In genomic region chr10:100018493-100018892, GRCm38 (mm10) we compare ENCODE assay signal across 11 mouse cellular contexts. TPM values are rescaled to one million over a fixed set of nuclear protein-coding genes. Genes with fewer than 3 reads are reported as not detected.
DNase-seq lines count a peak whose midpoint lies in the region; ATAC-seq and TF ChIP-seq lines count a peak whose summit lies in the region.
"Had no signal": no experiment of that assay in that cellular context is flagged by ENCODE, and none has a peak within 500 bp of the region (broad histone marks: within the 10 kb centered on the region; RNA-seq: fewer than 3 reads in every experiment).

No protein-coding gene starts in this region.

- no peak overlapping the region for H3K27ac ChIP-seq in heart, embryonic 12.5 days (ENCODE audit: poor library complexity, severe bottlenecking)
- no peak overlapping the region for H3K27ac ChIP-seq in heart, embryonic 11.5 days (ENCODE audit: low read depth, low read length)
- no peak overlapping the region for H3K27ac ChIP-seq in liver, embryonic 12.5 days
- no peak overlapping the region for H3K27ac ChIP-seq in liver, postnatal 0 days (ENCODE audit: low read depth)
- no peak overlapping the region for H3K27ac ChIP-seq in forebrain, embryonic 13.5 days
- no peak overlapping the region for H3K27ac ChIP-seq in midbrain, postnatal 0 days (ENCODE audit: low read depth, low read length)

- no peak overlapping the region for H3K4me3 ChIP-seq in heart, embryonic 12.5 days
- no peak overlapping the region for H3K4me3 ChIP-seq in heart, embryonic 11.5 days (ENCODE audit: low read depth, low read length)
- H3K4me3 ChIP-seq in liver, embryonic 12.5 days, result no peak overlapping the region
- no peak overlapping the region for H3K4me3 ChIP-seq in liver, postnatal 0 days (ENCODE audit: low read depth, low read length)
- peak overlapping the region; percentile 72 for H3K4me3 ChIP-seq in forebrain, embryonic 13.5 days
- H3K4me3 ChIP-seq in midbrain, postnatal 0 days (ENCODE audit: low read depth, low read length), result peak overlapping the region; percentile 64; the same call in 1 of the 2 replicates

- no peak for DNase-seq in liver, postnatal 0 days
- DNase-seq in midbrain, postnatal 0 days (ENCODE audit: low spot score), result peak; percentile 28
- no peak for DNase-seq in testis, postnatal 10 days (ENCODE audit: low spot score)
- no peak for DNase-seq in yolk sac, embryonic 10.5 days (ENCODE audit: low spot score)
- DNase-seq: cerebellum, adult 11-12 months; kidney, adult 2 months had no signal

- no peak for TF ChIP-seq EP300 in liver, postnatal 0 days (IDR thresholded peaks at IDR 0.05; ENCODE audit: low read depth)

- 30% methylated on average over 5 of the region's 5 CpGs for WGBS in heart, embryonic 12.5 days
- WGBS in heart, embryonic 11.5 days (ENCODE audit: insufficient replicate concordance), result 21% methylated on average over 5 of the region's 5 CpGs
- WGBS in liver, embryonic 12.5 days (ENCODE audit: insufficient replicate concordance), result 33% methylated on average over 5 of the region's 5 CpGs
- 21% methylated on average over 5 of the region's 5 CpGs for WGBS in liver, postnatal 0 days (ENCODE audit: insufficient replicate concordance)
- WGBS in forebrain, embryonic 13.5 days, result 44% methylated on average over 5 of the region's 5 CpGs
- 32% methylated on average over 5 of the region's 5 CpGs for WGBS in midbrain, postnatal 0 days

- H3K4me2 ChIP-seq in heart, embryonic 12.5 days, result peak overlapping the region; percentile 31
- no peak overlapping the region; the same call in 1 of the 2 replicates for H3K4me2 ChIP-seq in heart, embryonic 11.5 days
- peak overlapping the region; percentile 65; the same call in 1 of the 2 replicates for H3K4me2 ChIP-seq in liver, embryonic 12.5 days
- H3K4me2 ChIP-seq in liver, postnatal 0 days (ENCODE audit: low read depth, low read length), result no peak overlapping the region; the same call in 1 of the 2 replicates
- peak overlapping the region; percentile 99 for H3K4me2 ChIP-seq in forebrain, embryonic 13.5 days
- 0 out of 2 replicates have a peak overlapping the region, but pooled peaks have one; percentile 98 for H3K4me2 ChIP-seq in midbrain, postnatal 0 days (ENCODE audit: low read depth, low read length, poor library complexity, severe bottlenecking)

- H3K27me3 ChIP-seq in heart, embryonic 12.5 days (replicated peaks), result no peaks in the 10 kb centered on the region
- no peaks in the 10 kb centered on the region for H3K27me3 ChIP-seq in heart, embryonic 11.5 days (ENCODE audit: control insufficient read depth, insufficient read depth, low read length)
- peaks cover 35% of the 10 kb centered on the region for H3K27me3 ChIP-seq in liver, embryonic 12.5 days (replicated peaks)
- H3K27me3 ChIP-seq in liver, postnatal 0 days (ENCODE audit: insufficient read depth, low read length), result 0 out of 2 replicates have a peak, but pooled peaks cover 5% of the 10 kb centered on the region
- H3K27me3 ChIP-seq in forebrain, embryonic 13.5 days, result peaks cover 28% of the 10 kb centered on the region
- H3K27me3 ChIP-seq in midbrain, postnatal 0 days (ENCODE audit: insufficient read depth, low read length), result peaks cover 40% of the 10 kb centered on the region

- ATAC-seq in heart, embryonic 12.5 days (ENCODE audit: insufficient number of reproducible peaks, low FRiP score), result no peak
- no peak for ATAC-seq in heart, embryonic 11.5 days (replicated peaks; ENCODE audit: insufficient number of reproducible peaks, low FRiP score, low TSS enrichment)
- ATAC-seq in liver, embryonic 12.5 days, result no peak
- ATAC-seq in liver, postnatal 0 days, result no peak
- ATAC-seq in forebrain, embryonic 13.5 days, result no peak
- ATAC-seq in midbrain, postnatal 0 days (ENCODE audit: low FRiP score), result no peak

- peaks cover 45% of the 10 kb centered on the region for H3K4me1 ChIP-seq in heart, embryonic 12.5 days (replicated peaks)
- H3K4me1 ChIP-seq in heart, embryonic 11.5 days (ENCODE audit: control insufficient read depth, insufficient read depth, low read length), result peaks cover 20% of the 10 kb centered on the region
- H3K4me1 ChIP-seq in liver, embryonic 12.5 days, result peaks cover 20% of the 10 kb centered on the region; the same call in 1 of the 2 replicates
- H3K4me1 ChIP-seq in liver, postnatal 0 days (ENCODE audit: insufficient read depth), result peaks cover 5% of the 10 kb centered on the region; the same call in 1 of the 2 replicates
- H3K4me1 ChIP-seq in forebrain, embryonic 13.5 days, result peaks cover 56% of the 10 kb centered on the region
- H3K4me1 ChIP-seq in midbrain, postnatal 0 days (ENCODE audit: insufficient read depth, low read length), result no peaks in the 10 kb centered on the region

- TF ChIP-seq CTCF in liver, postnatal 0 days (IDR thresholded peaks at IDR 0.05; ENCODE audit: low read depth), result no peak
- TF ChIP-seq CTCF in midbrain, postnatal 0 days (IDR thresholded peaks at IDR 0.05), result peak; percentile 36

- no peak overlapping the region for H3K9ac ChIP-seq in heart, embryonic 12.5 days
- no peak overlapping the region for H3K9ac ChIP-seq in heart, embryonic 11.5 days (ENCODE audit: low read depth, low read length)
- H3K9ac ChIP-seq in liver, embryonic 12.5 days, result no peak overlapping the region
- no peak overlapping the region for H3K9ac ChIP-seq in liver, postnatal 0 days (replicated peaks)
- H3K9ac ChIP-seq in forebrain, embryonic 13.5 days, result no peak overlapping the region
- H3K9ac ChIP-seq in midbrain, postnatal 0 days (replicated peaks; ENCODE audit: low read length, poor library complexity, severe bottlenecking), result no peak overlapping the region

- H3K9me3 ChIP-seq in heart, embryonic 12.5 days (replicated peaks), result no peaks in the 10 kb centered on the region
- H3K9me3 ChIP-seq in heart, embryonic 11.5 days (replicated peaks; ENCODE audit: control insufficient read depth, low read length), result no peaks in the 10 kb centered on the region
- H3K9me3 ChIP-seq in liver, embryonic 12.5 days (replicated peaks), result no peaks in the 10 kb centered on the region
- no peaks in the 10 kb centered on the region for H3K9me3 ChIP-seq in liver, postnatal 0 days (ENCODE audit: low read length)
- no peaks in the 10 kb centered on the region for H3K9me3 ChIP-seq in forebrain, embryonic 13.5 days (replicated peaks)
- no peaks in the 10 kb centered on the region for H3K9me3 ChIP-seq in midbrain, postnatal 0 days (ENCODE audit: low read length)

- 0 out of 2 replicates have a peak, but pooled peaks cover 2% of the 10 kb centered on the region for H3K36me3 ChIP-seq in heart, embryonic 12.5 days
- H3K36me3 ChIP-seq in heart, embryonic 11.5 days (ENCODE audit: control insufficient read depth, insufficient read depth, low read length), result no peaks in the 10 kb centered on the region
- no peaks in the 10 kb centered on the region for H3K36me3 ChIP-seq in liver, embryonic 12.5 days
- no peaks in the 10 kb centered on the region for H3K36me3 ChIP-seq in liver, postnatal 0 days (replicated peaks; ENCODE audit: insufficient read depth, low read length)
- no peaks in the 10 kb centered on the region for H3K36me3 ChIP-seq in forebrain, embryonic 13.5 days (ENCODE audit: poor library complexity, severe bottlenecking)
- no peaks in the 10 kb centered on the region for H3K36me3 ChIP-seq in midbrain, postnatal 0 days (ENCODE audit: insufficient read depth, low read length)

RNA-seq across cellular contexts. Expression of gene Kitl, which starts 3.1 kb away (rescaled TPM):
- polyA plus RNA-seq in heart, embryonic 12.5 days (2016; fragmentation: Nextera tagmentation; extraction: Ambion mirVana), result 17.8 and 19.4 TPM in 2 replicates
- polyA plus RNA-seq in heart, embryonic 11.5 days (2014; fragmentation: Nextera tagmentation; extraction: Ambion mirVana), result 15.2 and 21.5 TPM in 2 replicates
- polyA plus RNA-seq in liver, embryonic 12.5 days (2016; fragmentation: Nextera tagmentation; extraction: Ambion mirVana), result 15.8 and 19.6 TPM in 2 replicates
- 2.3 and 5.0 TPM in 2 replicates for polyA plus RNA-seq in liver, postnatal 0 days (2015; fragmentation: Nextera tagmentation; extraction: Ambion mirVana)
- 19.6 and 26.6 TPM in 2 replicates for polyA plus RNA-seq in forebrain, embryonic 13.5 days (2015; fragmentation: Nextera tagmentation; extraction: Ambion mirVana)
- 35.0 and 57.3 TPM in 2 replicates for total RNA-seq in midbrain, postnatal 0 days (2014; rRNA removed)
- 31.4 and 50.9 TPM in 2 replicates for polyA plus RNA-seq in midbrain, postnatal 0 days (2015; fragmentation: Nextera tagmentation; extraction: Ambion mirVana)
- total RNA-seq: neutrophil, adult 5-6 weeks had no signal

Comparison
In these comparisons a context has a peak if more than half of its experiments do, and no peak if none do; other contexts are left out.
1. H3K4me2 ChIP-seq: peak in heart, embryonic 12.5 days (single experiment), liver, embryonic 12.5 days (single experiment), forebrain, embryonic 13.5 days (single experiment) and midbrain, postnatal 0 days (single experiment); none in heart, embryonic 11.5 days (single experiment) and liver, postnatal 0 days (single experiment).
2. H3K4me3 ChIP-seq: peak in forebrain, embryonic 13.5 days (single experiment) and midbrain, postnatal 0 days (single experiment); none in heart, embryonic 12.5 days (single experiment), heart, embryonic 11.5 days (single experiment), liver, embryonic 12.5 days (single experiment) and liver, postnatal 0 days (single experiment).